Mouse (Mus musculus): ENCODE measurements around the gene Mid1. TPM values are rescaled to one million over a fixed set of nuclear protein-coding genes. Genes with fewer than 3 reads are reported as not detected.
A peak's percentile ranks its signal among the peaks of the same experiment; 100 is the strongest.
"Not testable (repeated sequence)": the region's sequence is repeated elsewhere in the genome, so short reads cannot be mapped to it uniquely, and the experiment has no call there.

Gene Mid1
- total RNA-seq, 2 experiments from 2014 or later, result 6.2 to 7.1 TPM

- DNase-seq, result peak; percentile 2
- intact Hi-C loops (cut with DNase I; ENCODE audit: low total_unique reads), result not testable (repeated sequence)
Measured at GRCm38 (mm10) chrX:170005695-170006297, 320.8 kb downstream of the Mid1 start.

- intact Hi-C loops (cut with DNase I; ENCODE audit: low total_unique reads), result not testable (repeated sequence)
- DNase-seq, result peak; percentile 5
Measured at GRCm38 (mm10) chrX:170006694-170007247, 321.8 kb downstream of the Mid1 start.

- intact Hi-C loops (cut with DNase I; ENCODE audit: low total_unique reads), result not testable (repeated sequence)
- peak; percentile 6 for DNase-seq
Measured at GRCm38 (mm10) chrX:170007375-170008178, 322.6 kb downstream of the Mid1 start.

GRCm38 (mm10) chrX:170008179-170008467 lies 323.1 kb downstream of the Mid1 start:
- DNase-seq; intact Hi-C loops (cut with DNase I; ENCODE audit: low total_unique reads): not testable (repeated sequence)

GRCm38 (mm10) chrX:170008584-170008983 lies 323.6 kb downstream of the Mid1 start:
- intact Hi-C loops (cut with DNase I; ENCODE audit: low total_unique reads), result not testable (repeated sequence)
- peak; percentile 36 for DNase-seq

GRCm38 (mm10) chrX:170009016-170009750 lies 324.2 kb downstream of the Mid1 start, which contains the start of gene Gm21887:
Gene Gm21887, plus strand, starts transcription at chrX:170009659.
- peak; percentile 97 for DNase-seq
- intact Hi-C loops (cut with DNase I; ENCODE audit: low total_unique reads), result not testable (repeated sequence)

- DNase-seq, result peak; percentile 99
Measured at GRCm38 (mm10) chrX:170009801-170010221, 324.8 kb downstream of the Mid1 start.

GRCm38 (mm10) chrX:170010581-170011528 lies 325.9 kb downstream of the Mid1 start:
- intact Hi-C loops (cut with DNase I; ENCODE audit: low total_unique reads), result not testable (repeated sequence)

More at GRCm38 (mm10) chrX:170009801-170010221, 324.8 kb downstream of the Mid1 start:
- intact Hi-C loops (cut with DNase I; ENCODE audit: low total_unique reads), result not testable (repeated sequence)

GRCm38 (mm10) chrX:170011529-170011879 lies 326.5 kb downstream of the Mid1 start:
- DNase-seq; intact Hi-C loops (cut with DNase I; ENCODE audit: low total_unique reads): not testable (repeated sequence)

More at GRCm38 (mm10) chrX:170010581-170011528, 325.9 kb downstream of the Mid1 start:
- peak; percentile 67 for DNase-seq

GRCm38 (mm10) chrX:170013421-170013820 lies 328.4 kb downstream of the Mid1 start:
- intact Hi-C loops (cut with DNase I; ENCODE audit: low total_unique reads); DNase-seq: not testable (repeated sequence)

GRCm38 (mm10) chrX:170014038-170014437 lies 329.0 kb downstream of the Mid1 start:
- intact Hi-C loops (cut with DNase I; ENCODE audit: low total_unique reads), result not testable (repeated sequence)
- DNase-seq, result peak; percentile 2

- intact Hi-C loops (cut with DNase I; ENCODE audit: low total_unique reads); DNase-seq: not testable (repeated sequence)
Measured at GRCm38 (mm10) chrX:170015883-170016282, 330.9 kb downstream of the Mid1 start.

GRCm38 (mm10) chrX:170017333-170018245 lies 332.6 kb downstream of the Mid1 start:
- intact Hi-C loops (cut with DNase I; ENCODE audit: low total_unique reads), result not testable (repeated sequence)
- DNase-seq, result peak; percentile 62

GRCm38 (mm10) chrX:170018571-170019218 lies 333.7 kb downstream of the Mid1 start:
- peak; percentile 62 for DNase-seq
- intact Hi-C loops (cut with DNase I; ENCODE audit: low total_unique reads), result not testable (repeated sequence)

- DNase-seq, result peak; percentile 56
- intact Hi-C loops (cut with DNase I; ENCODE audit: low total_unique reads), result not testable (repeated sequence)
Measured at GRCm38 (mm10) chrX:170019219-170019953, 334.4 kb downstream of the Mid1 start.

- DNase-seq, result peak; percentile 79
- intact Hi-C loops (cut with DNase I; ENCODE audit: low total_unique reads), result not testable (repeated sequence)
Measured at GRCm38 (mm10) chrX:170019954-170020689, 335.1 kb downstream of the Mid1 start.

Data from gastrocnemius, postnatal 14 days (tissue).